Mouse (Mus musculus): ENCODE results near the gene Ttll1. TPM values are rescaled to one million over a fixed set of nuclear protein-coding genes. Genes with fewer than 3 reads are reported as not detected.

The Ttll1 gene
- 6.4 and 8.2 TPM in 2 replicates for total RNA-seq (2017)

GRCm38 (mm10) chr15:83510805-83511405 lies at the start of gene Ttll1:
Gene Ttll1 (minus strand): TSS chr15:83510893.
- peak; percentile 95 to 97 for ATAC-seq (replicated peaks in 1 of 2; ENCODE audit: insufficient read depth in 1 of 2, low FRiP score in 2 of 2, low TSS enrichment in 1 of 2, low read depth in 1 of 2, poor library complexity in 2 of 2, severe bottlenecking in 2 of 2)

DNA sequence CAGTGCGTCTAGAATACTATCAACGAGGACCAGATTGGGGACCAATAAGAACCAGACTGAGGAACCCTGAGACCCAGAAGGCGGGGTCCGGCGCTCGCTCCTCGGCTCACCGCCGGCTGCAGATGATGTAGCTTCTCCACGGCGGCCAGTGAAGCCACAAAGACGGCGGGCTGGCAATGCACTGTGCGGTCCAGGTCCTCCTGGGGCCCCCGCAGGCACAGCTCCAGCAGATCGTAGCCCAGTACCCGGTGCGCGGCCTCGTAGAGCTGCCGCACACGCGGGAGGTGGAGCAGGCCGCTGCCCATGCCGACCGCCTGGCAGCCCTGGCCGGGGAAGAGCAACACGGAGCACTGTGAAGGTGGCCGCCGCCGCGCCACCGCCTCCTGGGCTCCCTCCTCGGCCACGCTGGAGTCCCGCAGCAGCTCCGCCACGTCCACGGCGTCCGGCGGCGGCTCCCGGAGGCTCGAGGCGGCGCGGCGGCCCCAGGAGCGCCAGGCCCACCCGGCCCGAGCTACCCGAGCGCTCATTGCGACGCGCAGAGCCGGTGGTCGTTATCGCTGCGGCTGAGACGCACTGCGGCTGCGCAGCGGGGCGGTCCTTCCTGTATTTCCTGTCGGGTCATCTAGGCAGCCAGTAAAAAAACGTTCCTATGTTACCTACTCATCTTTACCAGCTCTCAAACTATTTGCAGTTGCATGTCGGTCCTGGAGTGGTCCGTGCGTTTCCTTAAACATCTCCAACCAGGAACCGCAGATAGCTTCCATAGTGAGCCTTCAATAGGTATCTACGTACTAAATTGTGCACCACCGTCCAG lies 44.7 kb upstream of the Ttll1 start:
- ATAC-seq (replicated peaks in 1 of 2; ENCODE audit: insufficient read depth in 1 of 2, low FRiP score in 2 of 2, low TSS enrichment in 1 of 2, low read depth in 1 of 2, poor library complexity in 2 of 2, severe bottlenecking in 2 of 2): peak; percentile 87 to 89

DNA sequence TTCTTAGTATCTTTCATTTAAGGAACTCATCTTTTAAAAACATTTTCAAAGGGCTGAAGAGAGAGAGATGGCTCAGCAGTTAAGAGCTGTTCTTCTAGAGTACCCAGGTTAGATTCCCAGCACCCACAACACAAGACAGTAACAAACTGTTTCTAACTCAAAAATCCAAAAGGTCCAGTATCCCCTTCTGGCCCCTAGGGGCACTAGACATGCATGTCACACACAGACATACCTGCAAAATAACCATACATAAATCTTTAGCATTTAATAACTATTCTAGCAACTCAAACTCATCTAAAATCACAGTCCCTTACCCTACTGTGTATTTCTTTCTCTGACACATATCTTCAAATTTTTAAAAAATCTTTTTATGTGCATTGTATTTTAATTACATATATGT lies 43.1 kb upstream of the Ttll1 start:
- ATAC-seq (replicated peaks in 1 of 2; ENCODE audit: insufficient read depth in 1 of 2, low FRiP score in 2 of 2, low TSS enrichment in 1 of 2, low read depth in 1 of 2, poor library complexity in 2 of 2, severe bottlenecking in 2 of 2): no peak

DNA sequence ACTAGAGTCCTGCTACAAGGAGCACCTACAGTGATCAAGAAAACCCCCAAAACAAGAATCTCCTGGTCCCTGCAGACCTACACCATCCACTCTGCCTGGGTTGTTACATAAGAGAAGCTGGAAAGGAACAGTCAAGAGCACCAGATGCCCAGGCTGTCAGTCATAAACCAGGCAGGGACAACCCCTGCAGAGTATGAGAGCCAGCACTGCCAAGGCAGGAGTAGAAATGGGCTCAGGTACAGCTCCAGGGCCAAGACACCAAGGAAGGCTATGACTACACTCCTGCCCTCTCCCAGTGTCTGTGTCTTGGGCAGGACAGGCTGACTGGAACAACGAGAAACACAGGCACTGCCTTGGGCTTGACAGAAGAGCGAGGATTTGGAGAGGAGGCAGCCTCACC lies 39.4 kb upstream of the Ttll1 start:
- no peak for ATAC-seq (replicated peaks in 1 of 2; ENCODE audit: insufficient read depth in 1 of 2, low FRiP score in 2 of 2, low TSS enrichment in 1 of 2, low read depth in 1 of 2, poor library complexity in 2 of 2, severe bottlenecking in 2 of 2)

DNA sequence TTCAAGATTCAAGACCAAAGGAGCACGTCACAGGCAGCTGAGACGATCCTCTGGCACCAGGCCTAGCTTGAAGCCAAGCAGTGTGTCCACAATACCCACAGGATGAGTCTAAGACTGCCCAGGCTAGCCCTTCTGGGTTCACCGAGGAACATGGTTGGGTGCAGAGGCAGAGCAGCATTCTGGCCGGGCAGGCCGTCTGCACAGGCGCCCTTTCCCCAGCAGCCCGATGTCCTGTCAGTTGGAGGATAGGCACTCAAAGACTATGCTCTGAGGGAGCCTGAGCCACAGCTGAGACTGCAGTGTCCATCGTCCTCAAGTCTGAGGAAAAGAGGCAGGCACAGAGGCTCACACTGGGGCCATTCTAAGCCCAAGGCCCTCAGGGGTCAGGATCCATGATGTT lies 36.5 kb upstream of the Ttll1 start:
- no peak for ATAC-seq (replicated peaks in 1 of 2; ENCODE audit: insufficient read depth in 1 of 2, low FRiP score in 2 of 2, low TSS enrichment in 1 of 2, low read depth in 1 of 2, poor library complexity in 2 of 2, severe bottlenecking in 2 of 2)

DNA sequence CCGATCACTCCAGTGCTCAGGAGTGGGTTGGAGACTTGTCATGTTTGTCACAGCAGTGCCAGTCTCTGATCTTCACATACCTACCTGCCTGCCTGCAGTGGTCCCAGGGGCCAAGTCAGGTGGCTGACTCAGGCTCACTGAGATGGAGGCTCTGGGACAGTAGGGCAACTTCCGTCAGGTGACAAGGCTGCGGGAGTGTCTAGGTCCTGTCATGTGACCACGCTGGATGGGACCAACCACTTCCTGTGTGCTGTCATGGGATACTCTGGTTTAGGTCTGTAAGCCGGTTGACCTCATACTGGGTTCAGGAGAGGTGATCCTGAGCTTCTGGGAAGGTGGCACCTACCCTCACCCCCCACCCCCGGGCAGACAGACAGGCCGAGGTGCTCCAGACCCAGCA lies 35.3 kb upstream of the Ttll1 start:
- no peak for ATAC-seq (replicated peaks in 1 of 2; ENCODE audit: insufficient read depth in 1 of 2, low FRiP score in 2 of 2, low TSS enrichment in 1 of 2, low read depth in 1 of 2, poor library complexity in 2 of 2, severe bottlenecking in 2 of 2)

DNA sequence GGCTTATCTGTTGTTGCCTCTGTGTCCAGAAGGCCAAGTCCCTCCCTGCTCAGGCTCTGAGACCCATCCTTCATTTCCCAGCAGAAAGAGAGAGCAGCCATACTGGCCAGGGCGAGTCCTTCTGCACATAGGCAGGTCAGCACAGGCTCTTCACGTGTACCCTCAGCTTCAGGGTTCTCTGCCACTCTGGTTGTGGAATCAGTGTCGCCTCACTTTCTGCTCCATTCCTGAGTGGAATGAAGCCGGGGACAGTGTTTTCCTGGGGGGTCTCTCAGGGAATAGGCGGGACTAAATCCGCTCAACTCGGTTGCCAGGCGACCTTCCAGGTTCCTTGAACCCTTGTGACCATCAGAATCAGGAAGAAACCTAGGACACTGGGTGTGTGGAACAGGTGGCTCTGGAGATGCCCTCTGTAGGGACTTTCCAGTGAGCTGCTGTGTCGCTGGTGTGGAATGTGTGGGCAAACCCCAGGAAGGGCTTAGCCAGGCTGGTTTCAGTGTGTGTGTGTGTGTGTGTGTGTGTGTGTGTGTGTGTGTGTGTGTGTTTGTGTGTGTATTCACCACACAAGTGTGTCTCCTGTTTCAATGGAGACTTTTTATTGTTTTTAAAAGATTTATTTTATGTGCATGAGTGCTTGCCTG lies 31.1 kb upstream of the Ttll1 start:
- ATAC-seq (replicated peaks in 1 of 2; ENCODE audit: insufficient read depth in 1 of 2, low FRiP score in 2 of 2, low TSS enrichment in 1 of 2, low read depth in 1 of 2, poor library complexity in 2 of 2, severe bottlenecking in 2 of 2): no peak

DNA sequence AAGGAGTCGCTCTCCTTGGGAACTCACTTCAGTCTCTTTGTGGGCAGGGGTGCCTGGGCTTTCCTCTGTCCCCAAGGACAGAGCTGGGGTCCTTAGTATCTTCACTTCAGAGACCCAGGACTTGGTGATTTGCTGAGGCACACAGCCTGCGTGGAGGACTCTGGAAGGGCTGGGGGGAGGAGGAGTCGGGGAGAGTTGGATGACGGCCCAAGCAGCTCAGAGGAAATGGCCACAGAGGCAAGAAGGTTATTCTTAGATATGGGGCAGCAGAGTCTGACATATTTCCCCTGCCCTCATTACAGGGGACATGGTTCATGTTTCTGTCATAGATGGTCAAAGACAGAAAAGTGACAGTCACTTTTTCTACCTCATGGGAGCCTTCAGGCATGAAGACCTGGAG lies 29.2 kb upstream of the Ttll1 start:
- 0 out of 4 replicates have a peak, but pooled peaks of 1 of the 2 experiments have one; percentile 20 for ATAC-seq (replicated peaks in 1 of 2; ENCODE audit: insufficient read depth in 1 of 2, low FRiP score in 2 of 2, low TSS enrichment in 1 of 2, low read depth in 1 of 2, poor library complexity in 2 of 2, severe bottlenecking in 2 of 2)

DNA sequence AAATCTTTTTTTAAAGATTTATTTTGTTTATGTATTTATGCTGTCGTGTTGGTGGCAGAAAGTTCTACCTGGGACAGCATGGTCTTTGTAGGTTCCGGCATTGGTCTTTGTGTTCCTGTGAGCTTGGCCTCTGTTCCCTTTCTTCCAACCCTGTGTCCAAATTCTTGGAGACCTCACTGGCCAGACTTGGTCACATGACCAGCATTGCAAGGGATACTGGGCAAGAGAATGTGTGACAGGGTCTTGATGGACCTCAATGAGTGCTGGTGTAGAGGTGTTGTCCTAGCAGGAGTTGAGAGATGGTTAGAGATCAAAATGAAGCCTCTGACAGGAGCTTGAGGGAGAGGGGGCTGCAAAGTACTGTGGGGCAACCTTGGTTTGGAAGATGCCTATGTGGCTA lies 28.2 kb upstream of the Ttll1 start:
- no peak for ATAC-seq (replicated peaks in 1 of 2; ENCODE audit: insufficient read depth in 1 of 2, low FRiP score in 2 of 2, low TSS enrichment in 1 of 2, low read depth in 1 of 2, poor library complexity in 2 of 2, severe bottlenecking in 2 of 2)

GRCm38 (mm10) chr15:83535890-83536231 lies 25.2 kb upstream of the Ttll1 start:
- ATAC-seq (replicated peaks in 1 of 2; ENCODE audit: insufficient read depth in 1 of 2, low FRiP score in 2 of 2, low TSS enrichment in 1 of 2, low read depth in 1 of 2, poor library complexity in 2 of 2, severe bottlenecking in 2 of 2): no peak

GRCm38 (mm10) chr15:83534960-83535889 lies 24.5 kb upstream of the Ttll1 start:
- ATAC-seq (replicated peaks in 1 of 2; ENCODE audit: insufficient read depth in 1 of 2, low FRiP score in 2 of 2, low TSS enrichment in 1 of 2, low read depth in 1 of 2, poor library complexity in 2 of 2, severe bottlenecking in 2 of 2): no peak

DNA sequence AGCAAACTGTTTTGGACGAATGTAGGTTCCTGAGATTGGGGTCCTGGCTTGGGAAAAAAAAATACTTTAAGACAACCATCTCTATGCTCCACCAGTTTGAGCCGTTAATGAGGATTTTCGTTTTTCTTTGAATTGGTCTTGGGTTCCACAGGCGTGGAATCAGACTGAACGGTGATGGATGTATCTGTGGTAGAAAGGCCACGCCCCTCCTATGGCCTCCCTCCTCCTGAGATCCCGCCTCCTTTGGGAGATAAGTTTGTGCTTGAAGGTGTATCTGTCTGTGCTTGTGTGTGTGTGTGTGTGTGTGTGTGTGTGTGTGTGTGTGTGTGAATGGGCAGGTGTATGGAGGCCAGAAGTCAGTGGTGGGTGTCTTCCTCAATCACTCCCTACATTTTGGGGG lies 21.9 kb upstream of the Ttll1 start:
- ATAC-seq (replicated peaks in 1 of 2; ENCODE audit: insufficient read depth in 1 of 2, low FRiP score in 2 of 2, low TSS enrichment in 1 of 2, low read depth in 1 of 2, poor library complexity in 2 of 2, severe bottlenecking in 2 of 2): no peak

- no peak for ATAC-seq (replicated peaks in 1 of 2; ENCODE audit: insufficient read depth in 1 of 2, low FRiP score in 2 of 2, low TSS enrichment in 1 of 2, low read depth in 1 of 2, poor library complexity in 2 of 2, severe bottlenecking in 2 of 2)
Measured at GRCm38 (mm10) chr15:83531961-83532469, 21.3 kb upstream of the Ttll1 start.

- no peak for ATAC-seq (replicated peaks in 1 of 2; ENCODE audit: insufficient read depth in 1 of 2, low FRiP score in 2 of 2, low TSS enrichment in 1 of 2, low read depth in 1 of 2, poor library complexity in 2 of 2, severe bottlenecking in 2 of 2)
Measured at GRCm38 (mm10) chr15:83530688-83531087, 20.0 kb upstream of the Ttll1 start.

- ATAC-seq (replicated peaks in 1 of 2; ENCODE audit: insufficient read depth in 1 of 2, low FRiP score in 2 of 2, low TSS enrichment in 1 of 2, low read depth in 1 of 2, poor library complexity in 2 of 2, severe bottlenecking in 2 of 2): no peak
Measured at GRCm38 (mm10) chr15:83530233-83530632, 19.5 kb upstream of the Ttll1 start.

DNA sequence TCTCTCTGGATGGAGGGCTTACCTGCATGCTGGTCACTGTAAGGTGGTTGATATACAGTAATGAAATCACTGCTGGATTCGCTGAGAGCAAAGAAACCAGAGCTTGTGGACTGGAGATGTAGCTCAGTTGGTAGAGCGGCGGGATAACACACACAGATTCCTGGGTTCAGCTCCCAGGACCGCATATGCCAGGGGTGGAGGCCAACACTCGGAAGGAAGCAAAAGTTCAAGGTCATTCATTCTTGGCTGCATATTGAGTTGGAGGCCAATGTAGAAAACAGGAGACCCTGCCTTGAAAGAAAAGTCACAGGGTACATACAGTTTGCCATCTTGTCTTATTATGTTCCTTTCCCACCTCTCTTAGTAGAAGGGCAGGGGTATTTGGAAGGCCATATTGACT lies 19.1 kb upstream of the Ttll1 start:
- no peak for ATAC-seq (replicated peaks in 1 of 2; ENCODE audit: insufficient read depth in 1 of 2, low FRiP score in 2 of 2, low TSS enrichment in 1 of 2, low read depth in 1 of 2, poor library complexity in 2 of 2, severe bottlenecking in 2 of 2)

DNA sequence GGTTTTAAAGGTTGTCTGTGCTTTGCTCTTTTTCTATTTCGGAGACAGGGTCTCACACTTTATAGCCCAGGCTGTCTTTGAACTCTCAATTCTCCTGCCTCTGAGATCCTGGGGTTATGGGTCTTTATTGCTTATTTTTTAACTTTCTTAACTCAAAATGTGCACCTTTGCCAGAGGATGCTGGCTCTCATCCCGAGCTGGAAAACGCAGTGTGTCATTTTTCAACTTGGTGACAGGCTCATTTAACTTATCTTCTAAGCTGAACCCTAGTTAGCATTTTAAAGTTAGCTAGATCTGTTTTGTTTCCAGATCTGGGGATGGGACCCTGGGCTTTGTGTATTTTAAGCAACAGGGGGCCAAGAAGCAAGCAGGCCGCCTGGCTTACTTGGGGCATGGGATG lies 18.2 kb upstream of the Ttll1 start:
- no peak for ATAC-seq (replicated peaks in 1 of 2; ENCODE audit: insufficient read depth in 1 of 2, low FRiP score in 2 of 2, low TSS enrichment in 1 of 2, low read depth in 1 of 2, poor library complexity in 2 of 2, severe bottlenecking in 2 of 2)
